In the genomic region with DNA sequence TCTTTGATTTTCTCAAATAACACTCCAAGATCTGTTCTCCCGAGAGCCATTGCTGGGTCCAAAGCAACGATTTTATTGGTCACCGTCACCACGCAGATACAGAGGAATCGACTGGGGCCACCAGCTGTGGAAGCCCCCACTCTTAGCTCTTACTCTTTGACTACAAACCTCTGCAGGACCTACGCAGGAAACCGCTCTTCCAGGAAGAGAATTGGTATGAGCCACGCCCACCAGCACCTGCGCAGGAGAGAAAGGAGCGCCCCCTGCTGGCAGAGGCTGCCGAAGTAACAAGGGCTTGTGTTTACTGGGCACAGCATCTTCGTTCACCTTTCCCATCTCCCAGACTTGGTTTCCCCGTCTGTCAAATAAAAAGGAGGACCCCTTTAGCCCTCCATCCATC, we compare ENCODE assay signal across 10 mouse cellular contexts. TPM values are rescaled to one million over a fixed set of nuclear protein-coding genes. Genes with fewer than 3 reads are reported as not detected.
DNase-seq lines count a peak whose midpoint lies in the region; ATAC-seq and TF ChIP-seq lines count a peak whose summit lies in the region.
"Had no signal": no experiment of that assay in that cellular context is flagged by ENCODE, and none has a peak within 500 bp of the region (broad histone marks: within the 10 kb centered on the region; RNA-seq: fewer than 3 reads in every experiment).

No protein-coding gene starts in this region.

- H3K9me3 ChIP-seq in hindbrain, embryonic 14.5 days (ENCODE audit: control insufficient read depth, low read length), result no peaks in the 10 kb centered on the region
- no peaks in the 10 kb centered on the region for H3K9me3 ChIP-seq in hindbrain, embryonic 16.5 days (ENCODE audit: control insufficient read depth, low read length)
- peaks cover 48% of the 10 kb centered on the region for H3K9me3 ChIP-seq in E14TG2a.4 (ENCODE audit: low read length)
- no peaks in the 10 kb centered on the region for H3K9me3 ChIP-seq in lung, embryonic 14.5 days (ENCODE audit: low read depth, low read length)
- H3K9me3 ChIP-seq: embryonic facial prominence, embryonic 15.5 days had no signal

- peak; percentile 29 for DNase-seq in hindbrain, embryonic 14.5 days (ENCODE audit: low spot score)
- peak; percentile 37 for DNase-seq in adrenal gland, adult 2 months
- peak; percentile 59 for DNase-seq in lung, embryonic 14.5 days
- DNase-seq in testis, postnatal 14 days (ENCODE audit: low spot score), result peak; percentile 74
- no peak for DNase-seq in gastrocnemius, postnatal 25 days

- no peak overlapping the region for H3K4me3 ChIP-seq in hindbrain, embryonic 14.5 days (replicated peaks; ENCODE audit: low read length)
- no peak overlapping the region for H3K4me3 ChIP-seq in hindbrain, embryonic 16.5 days (ENCODE audit: low read length)
- H3K4me3 ChIP-seq in E14TG2a.4 (replicated peaks; ENCODE audit: low read length), result no peak overlapping the region
- H3K4me3 ChIP-seq in embryonic fibroblast, embryonic 13.5 days (ENCODE audit: insufficient read depth, low read length), result no peak overlapping the region
- no peak overlapping the region for H3K4me3 ChIP-seq in lung, embryonic 14.5 days (ENCODE audit: low read depth, low read length)
- H3K4me3 ChIP-seq: embryonic facial prominence, embryonic 15.5 days had no signal

- no peak overlapping the region for H3K27ac ChIP-seq in hindbrain, embryonic 14.5 days
- H3K27ac ChIP-seq in hindbrain, embryonic 16.5 days (ENCODE audit: low read depth, low read length), result no peak overlapping the region
- no peak overlapping the region for H3K27ac ChIP-seq in embryonic fibroblast, embryonic 13.5 days (ENCODE audit: insufficient read depth, low read length)
- H3K27ac ChIP-seq in lung, embryonic 14.5 days (ENCODE audit: low read depth), result no peak overlapping the region
- H3K27ac ChIP-seq: embryonic facial prominence, embryonic 15.5 days had no signal

- H3K27me3 ChIP-seq in hindbrain, embryonic 14.5 days (ENCODE audit: control insufficient read depth, insufficient read depth, low read length), result no peaks in the 10 kb centered on the region
- no peaks in the 10 kb centered on the region for H3K27me3 ChIP-seq in hindbrain, embryonic 16.5 days (replicated peaks; ENCODE audit: control insufficient read depth, insufficient read depth, low read length)
- H3K27me3 ChIP-seq in E14TG2a.4 (ENCODE audit: insufficient read depth, low read length), result no peaks in the 10 kb centered on the region
- no peaks in the 10 kb centered on the region for H3K27me3 ChIP-seq in lung, embryonic 14.5 days (ENCODE audit: insufficient read depth, low read length)

- TF ChIP-seq POLR2A in embryonic fibroblast, embryonic 13.5 days (IDR thresholded peaks at IDR 0.05; ENCODE audit: low read depth, low read length), result no peak

- H3K9ac ChIP-seq in hindbrain, embryonic 14.5 days, result no peak overlapping the region
- no peak overlapping the region for H3K9ac ChIP-seq in hindbrain, embryonic 16.5 days (ENCODE audit: low read depth, low read length)
- no peak overlapping the region for H3K9ac ChIP-seq in lung, embryonic 14.5 days
- H3K9ac ChIP-seq: embryonic facial prominence, embryonic 15.5 days had no signal

- 29% methylated on average over 13 of the region's 13 CpGs for WGBS in hindbrain, embryonic 14.5 days
- 35% methylated on average over 13 of the region's 13 CpGs for WGBS in hindbrain, embryonic 16.5 days
- WGBS in lung, embryonic 14.5 days, result 28% methylated on average over 13 of the region's 13 CpGs

- H3K36me3 ChIP-seq in hindbrain, embryonic 14.5 days (replicated peaks; ENCODE audit: control insufficient read depth, insufficient read depth), result no peaks in the 10 kb centered on the region
- no peaks in the 10 kb centered on the region for H3K36me3 ChIP-seq in hindbrain, embryonic 16.5 days (ENCODE audit: control insufficient read depth, insufficient read depth, low read length)
- H3K36me3 ChIP-seq in E14TG2a.4 (ENCODE audit: insufficient read depth, low read length), result no peaks in the 10 kb centered on the region
- H3K36me3 ChIP-seq in lung, embryonic 14.5 days (ENCODE audit: insufficient read depth), result no peaks in the 10 kb centered on the region
- H3K36me3 ChIP-seq: embryonic facial prominence, embryonic 15.5 days had no signal

- H3K4me2 ChIP-seq in hindbrain, embryonic 14.5 days (replicated peaks), result no peak overlapping the region
- H3K4me2 ChIP-seq in hindbrain, embryonic 16.5 days (ENCODE audit: low read length), result no peak overlapping the region
- no peak overlapping the region for H3K4me2 ChIP-seq in lung, embryonic 14.5 days
- H3K4me2 ChIP-seq: embryonic facial prominence, embryonic 15.5 days had no signal

- ATAC-seq in hindbrain, embryonic 14.5 days (ENCODE audit: low FRiP score), result no peak
- no peak for ATAC-seq in hindbrain, embryonic 16.5 days
- ATAC-seq in lung, embryonic 14.5 days (ENCODE audit: insufficient read depth), result no peak

- peak; percentile 51 for TF ChIP-seq CTCF in E14TG2a.4 (conservative IDR thresholded peaks at IDR 0.05; ENCODE audit: low read length)
- TF ChIP-seq CTCF in embryonic fibroblast, embryonic 13.5 days (IDR thresholded peaks at IDR 0.05; ENCODE audit: borderline replicate concordance, insufficient read depth, low read length), result peak; percentile 50; the same call in 1 of the 2 replicates
- TF ChIP-seq CTCF in lung, embryonic 14.5 days (IDR thresholded peaks at IDR 0.05; ENCODE audit: low read depth), result peak; percentile 72

- no peaks in the 10 kb centered on the region for H3K4me1 ChIP-seq in hindbrain, embryonic 14.5 days (replicated peaks; ENCODE audit: control insufficient read depth, insufficient read depth, low read length)
- no peaks in the 10 kb centered on the region for H3K4me1 ChIP-seq in hindbrain, embryonic 16.5 days (ENCODE audit: control insufficient read depth, insufficient read depth, low read depth, low read length)
- peaks cover 45% of the 10 kb centered on the region for H3K4me1 ChIP-seq in E14TG2a.4 (replicated peaks; ENCODE audit: low read depth, low read length)
- no peaks in the 10 kb centered on the region for H3K4me1 ChIP-seq in embryonic fibroblast, embryonic 13.5 days (ENCODE audit: control insufficient read depth, insufficient read depth, low read length)
- H3K4me1 ChIP-seq in lung, embryonic 14.5 days (ENCODE audit: insufficient read depth), result no peaks in the 10 kb centered on the region

RNA-seq across cellular contexts. Expression of a gene that starts 25.0 kb away (rescaled TPM):
- polyA plus RNA-seq in hindbrain, embryonic 14.5 days (2014; fragmentation: Nextera tagmentation; extraction: Ambion mirVana), result not detected in 2 replicates
- polyA plus RNA-seq in hindbrain, embryonic 16.5 days (2015; fragmentation: Nextera tagmentation; extraction: Ambion mirVana), result 0.24 and 0.29 TPM in 2 replicates
- not detected for total RNA-seq in adrenal gland, adult 2 months (2021)
- 0.08 and 0.32 TPM in 2 replicates for polyA plus RNA-seq in adrenal gland, adult 2 months (2012; rRNA removed)
- polyA plus RNA-seq in embryonic fibroblast, embryonic 13.5 days (2011; ENCODE audit: insufficient read length, low read depth, missing spikeins), result 1.9 and 2.2 TPM in 2 replicates
- polyA plus RNA-seq in lung, embryonic 14.5 days (2014; fragmentation: Nextera tagmentation; extraction: Ambion mirVana), result 0.34 TPM in 1 of 2 replicates, not detected in the other
- total RNA-seq in gastrocnemius, postnatal 25 days (2021), result under 1 TPM in 1 of 2 experiments, not detected in 1; 0.20 TPM
- total RNA-seq: left cerebral cortex, postnatal 10 days had no signal

RNA-seq across cellular contexts. Expression of a gene that starts 41.6 kb away (rescaled TPM):
- 1.5 and 1.6 TPM in 2 replicates for polyA plus RNA-seq in hindbrain, embryonic 14.5 days (2014; fragmentation: Nextera tagmentation; extraction: Ambion mirVana)
- polyA plus RNA-seq in hindbrain, embryonic 16.5 days (2015; fragmentation: Nextera tagmentation; extraction: Ambion mirVana), result 3.4 and 3.5 TPM in 2 replicates
- 10 to 100 TPM in 1 of 2 experiments, 1 to 10 TPM in 1; 8.2 to 21.9 TPM for total RNA-seq in adrenal gland, adult 2 months (2021)
- 14.3 and 14.4 TPM in 2 replicates for polyA plus RNA-seq in adrenal gland, adult 2 months (2012; rRNA removed)
- polyA plus RNA-seq in embryonic fibroblast, embryonic 13.5 days (2011; ENCODE audit: insufficient read length, low read depth, missing spikeins), result 3.0 and 7.2 TPM in 2 replicates
- polyA plus RNA-seq in lung, embryonic 14.5 days (2014; fragmentation: Nextera tagmentation; extraction: Ambion mirVana), result not detected in 2 replicates
- 10 to 100 TPM in 1 of 2 experiments, 1 to 10 TPM in 1; 2.4 to 14.9 TPM for total RNA-seq in gastrocnemius, postnatal 25 days (2021)
